Mouse (Mus musculus) bone marrow, adult 2 months (tissue): ENCODE data around the gene Pacrg. TPM values are rescaled to one million over a fixed set of nuclear protein-coding genes. Genes with fewer than 3 reads are reported as not detected.

Experiments
- H3K27ac ChIP-seq: fragments of 200-500 bp; 2 replicates; pipeline ENCODE4 v1.5.1; 2012; ENCODE audit warnings: low read depth, mild to moderate bottlenecking, control low read depth, inconsistent platforms, low read length; ENCODE audit not compliant: control insufficient read depth, poor library complexity, insufficient read depth
- H3K4me1 ChIP-seq: fragments of 200-500 bp; 2 replicates; pipeline ENCODE4 v1.6.1; 2011; ENCODE audit warnings: low read length; ENCODE audit not compliant: control insufficient read depth, insufficient read depth
- H3K4me3 ChIP-seq: fragments of 200-500 bp; replicated peaks from 2 replicates; pipeline ENCODE3; 2011; ENCODE audit warnings: mild to moderate bottlenecking, low read depth, low read length, control low read depth; ENCODE audit not compliant: control insufficient read depth
- CTCF ChIP-seq: fragments of 200-500 bp; IDR thresholded peaks from 2 replicates; pipeline ENCODE4 v1.5.1; 2011; ENCODE audit warnings: low read length, control low read depth; ENCODE audit not compliant: control insufficient read depth, insufficient read depth
- POLR2A ChIP-seq: fragments of 200-500 bp; IDR thresholded peaks from 2 replicates; pipeline ENCODE4 v1.6.1; 2011; ENCODE audit warnings: low read depth, mild to moderate bottlenecking, control low read depth, low read length, borderline replicate concordance; ENCODE audit not compliant: control insufficient read depth
- WGBS: fragments of 180-500 bp; shearing (Covaris S2); methylation state at CpG from one replicate; pipeline ENCODE4 v1.1.7; 2018; 5-methylcytosine and 5-hydroxymethylcytosine counted together
- polyA plus RNA-seq: library from polyadenylated mRNA; stranded (reverse); fragments of >200 nt; gene quantifications from 2 replicates; pipeline ENCODE4 v1.2.4, GENCODE M21; 2011; ENCODE audit warnings: low replicate concordance; ENCODE audit not compliant: missing spikeins, insufficient read depth, insufficient read length

The Pacrg gene
- polyA plus RNA-seq, 1 experiment, result not detected

DNA sequence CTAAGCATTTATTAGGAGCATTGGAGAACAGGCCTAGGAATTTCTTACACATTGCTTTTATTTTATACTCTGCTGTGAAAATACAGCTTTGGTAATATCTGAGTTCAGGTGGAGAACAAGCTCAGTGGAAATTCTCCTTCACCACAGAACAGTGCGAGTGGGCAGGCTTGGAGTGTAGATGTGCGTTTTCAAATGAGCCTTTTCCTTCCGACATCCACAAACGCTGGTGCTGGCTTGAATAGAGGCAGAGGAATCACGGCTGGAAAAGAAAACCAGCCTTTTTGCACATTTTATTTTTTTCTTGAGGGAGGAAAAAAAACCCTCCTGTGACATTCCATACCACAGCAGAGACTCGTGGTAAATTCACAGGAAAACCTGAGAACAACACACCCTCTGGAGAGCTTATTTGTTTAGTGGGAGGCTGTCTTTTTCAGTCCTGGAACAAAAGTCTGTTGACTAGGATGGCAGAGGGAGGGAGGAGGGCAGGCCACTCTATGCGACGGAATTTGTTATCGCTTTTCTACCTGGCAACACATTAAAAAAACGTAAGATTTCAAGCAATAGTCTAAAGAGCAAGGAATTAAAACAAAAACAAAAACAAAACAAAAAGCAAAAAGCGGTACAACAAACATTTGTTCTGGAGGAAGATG lies 320.5 kb downstream of the Pacrg start:
- no peaks in the 10 kb centered on the region for H3K4me1 ChIP-seq
- TF ChIP-seq POLR2A (no peak), CTCF (no peak)
- H3K4me3 ChIP-seq, result no peak overlapping the region
- no peak overlapping the region for H3K27ac ChIP-seq
- 77% methylated on average over 11 of the region's 11 CpGs for WGBS

- TF ChIP-seq POLR2A (no peak), CTCF (no peak)
- H3K27ac ChIP-seq, result no peak overlapping the region
- H3K4me3 ChIP-seq, result no peak overlapping the region
- 75% methylated on average over 6 of the region's 6 CpGs for WGBS
- no peaks in the 10 kb centered on the region for H3K4me1 ChIP-seq
Observed at GRCm38 (mm10) chr17:10514812-10515211, 325.3 kb downstream of the Pacrg start.

GRCm38 (mm10) chr17:10510913-10511759 lies 329.0 kb downstream of the Pacrg start:
- 74% methylated on average over 10 of the region's 10 CpGs for WGBS
- H3K4me1 ChIP-seq, result no peaks in the 10 kb centered on the region
- no peak overlapping the region for H3K27ac ChIP-seq
- no peak overlapping the region for H3K4me3 ChIP-seq
- no peak for TF ChIP-seq CTCF
- TF ChIP-seq POLR2A, result no peak

DNA sequence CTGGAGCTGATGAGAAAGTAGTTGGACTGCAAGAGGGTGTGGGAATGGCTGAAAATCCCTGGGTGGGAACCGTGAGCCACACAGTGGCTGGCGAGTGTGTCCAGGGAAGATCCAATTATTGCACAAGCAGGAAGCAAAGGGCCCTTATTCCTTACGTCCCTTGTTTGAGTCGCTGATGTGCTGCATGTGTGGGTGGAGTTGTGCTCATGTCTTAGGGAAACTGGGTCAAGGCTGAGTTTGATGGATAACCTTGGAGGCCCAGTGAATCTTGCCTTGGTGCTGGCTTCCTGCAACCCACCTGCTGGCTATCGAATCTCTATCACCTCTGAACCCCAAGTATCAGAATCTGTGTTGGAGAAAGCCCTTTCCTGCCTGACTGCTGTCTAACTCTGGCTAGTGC lies 329.6 kb downstream of the Pacrg start:
- 71% methylated on average over 5 of the region's 5 CpGs for WGBS
- no peak overlapping the region for H3K27ac ChIP-seq
- TF ChIP-seq POLR2A (no peak), CTCF (no peak)

GRCm38 (mm10) chr17:10508088-10508487 lies 332.0 kb downstream of the Pacrg start:
- no peak for TF ChIP-seq CTCF
- no peak for TF ChIP-seq POLR2A
- no peaks in the 10 kb centered on the region for H3K4me1 ChIP-seq
- H3K27ac ChIP-seq, result no peak overlapping the region
- no peak overlapping the region for H3K4me3 ChIP-seq
- 66% methylated on average over 2 of the region's 2 CpGs for WGBS

More for the DNA sequence above, 329.6 kb downstream of the Pacrg start:
- Histone ChIP-seq H3K4me1 (no peaks in the 10 kb centered on the region), H3K4me3 (no peak overlapping the region)

DNA sequence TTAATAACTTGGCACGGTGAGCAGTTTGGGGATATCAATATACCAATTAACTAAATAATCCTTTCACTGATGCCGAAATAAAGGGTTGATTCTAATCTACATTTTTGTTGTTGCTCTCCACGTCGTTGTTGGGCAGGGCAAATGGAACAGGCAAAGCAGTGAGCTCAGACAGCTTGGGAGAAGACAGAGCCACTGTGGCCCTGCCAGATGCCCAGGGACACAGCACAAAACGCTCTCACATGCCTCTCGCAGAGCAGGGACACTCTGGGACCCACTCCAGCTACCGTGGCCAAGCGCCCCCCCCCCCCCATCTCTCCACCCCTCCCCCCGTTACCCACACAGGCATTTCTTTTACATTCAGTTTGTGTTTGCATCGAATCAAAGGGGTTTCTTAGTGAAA lies 332.6 kb downstream of the Pacrg start:
- no peaks in the 10 kb centered on the region for H3K4me1 ChIP-seq
- WGBS, result 73% methylated on average over 10 of the region's 10 CpGs
- H3K4me3 ChIP-seq, result no peak overlapping the region
- H3K27ac ChIP-seq, result no peak overlapping the region
- TF ChIP-seq POLR2A, result no peak
- no peak for TF ChIP-seq CTCF

DNA sequence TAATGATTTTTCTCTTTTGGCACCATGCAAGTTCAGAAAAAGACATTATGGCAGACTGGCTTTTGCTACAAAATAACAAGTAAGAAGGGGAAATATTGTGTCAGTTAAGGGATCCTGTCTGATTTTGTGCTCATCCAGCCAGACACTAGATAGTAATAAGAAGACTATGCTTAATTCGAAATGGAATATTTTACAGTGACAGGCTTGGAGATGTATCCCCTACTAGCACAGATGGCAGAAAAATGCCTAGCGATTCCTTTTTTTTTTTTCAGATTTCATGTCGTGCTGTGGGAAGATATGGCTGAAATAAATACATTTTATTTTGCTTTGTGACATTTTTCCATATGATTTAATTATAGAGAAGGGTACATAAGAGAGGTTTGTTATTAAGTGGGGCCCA lies 333.2 kb downstream of the Pacrg start:
- H3K27ac ChIP-seq, result no peak overlapping the region
- no peaks in the 10 kb centered on the region for H3K4me1 ChIP-seq
- H3K4me3 ChIP-seq, result no peak overlapping the region
- TF ChIP-seq CTCF, result no peak
- TF ChIP-seq POLR2A, result no peak
- 79% methylated on average over 3 of the region's 3 CpGs for WGBS

GRCm38 (mm10) chr17:10501439-10501838 lies 338.7 kb downstream of the Pacrg start:
- H3K4me1 ChIP-seq, result no peaks in the 10 kb centered on the region
- no peak overlapping the region for H3K4me3 ChIP-seq
- 73% methylated on average over 2 of the region's 2 CpGs for WGBS
- no peak overlapping the region for H3K27ac ChIP-seq
- TF ChIP-seq CTCF (no peak), POLR2A (no peak)
